Comparison of ENCODE assay signal across 8 mouse cellular contexts in the genomic region with DNA sequence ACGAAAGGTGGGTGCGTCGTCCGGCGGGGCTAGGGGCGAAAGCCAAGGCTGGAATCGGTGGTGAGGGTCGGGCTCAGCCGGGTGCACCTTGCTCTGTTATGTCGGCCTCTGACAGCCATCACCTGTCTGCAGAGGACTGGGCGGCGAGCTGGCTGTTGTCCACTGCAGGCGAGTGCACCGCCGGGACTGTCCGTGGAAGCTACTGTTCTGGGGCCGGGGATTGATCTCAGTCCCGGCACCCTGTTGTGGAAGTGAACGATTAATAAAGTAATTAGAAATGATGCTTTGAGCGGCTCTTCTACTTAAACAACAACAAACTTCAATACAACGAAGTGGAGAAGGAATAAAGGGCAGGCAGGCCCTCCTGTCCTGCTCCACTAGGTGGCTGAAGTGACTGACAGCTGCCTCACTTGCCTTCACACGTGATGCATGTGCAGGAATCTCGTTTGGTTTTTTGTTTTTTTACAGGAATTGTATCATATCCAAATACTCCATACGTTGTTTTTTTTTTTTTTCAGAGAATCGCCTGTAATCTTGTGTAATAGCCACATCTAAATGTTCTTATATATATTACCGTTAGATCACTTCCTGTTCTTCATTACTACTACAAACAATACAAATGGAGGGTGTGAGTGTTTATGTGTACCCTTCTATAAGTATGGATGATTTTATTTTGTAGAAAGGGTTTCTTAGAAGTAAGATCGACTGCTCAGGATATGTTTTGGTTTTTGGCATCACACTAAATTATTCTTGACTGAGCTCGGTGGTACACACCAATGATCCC. TPM values are rescaled to one million over a fixed set of nuclear protein-coding genes. Genes with fewer than 3 reads are reported as not detected.
DNase-seq lines count a peak whose midpoint lies in the region; ATAC-seq lines count a peak whose summit lies in the region.

No protein-coding gene starts in this region.

- no peaks in the 10 kb centered on the region for H3K9me3 ChIP-seq in heart, embryonic 13.5 days
- H3K9me3 ChIP-seq in lung, embryonic 16.5 days (ENCODE audit: control insufficient read depth, low read length) = no peaks in the 10 kb centered on the region
- H3K9me3 ChIP-seq in stomach, embryonic 15.5 days = no peaks in the 10 kb centered on the region

- no peak for DNase-seq in heart, adult 18-20 months
- DNase-seq in embryo, embryonic 10.5 days (ENCODE audit: low spot score) = peak; percentile 71
- DNase-seq in induced T-regulatory cell, adult 2 months (ENCODE audit: low read depth) = peak; percentile 78
- DNase-seq in cerebellum, postnatal 25 days = no peak

- peak overlapping the region; percentile 74 for H3K4me2 ChIP-seq in heart, embryonic 13.5 days
- H3K4me2 ChIP-seq in lung, embryonic 16.5 days (ENCODE audit: low read depth, low read length) = peak overlapping the region; percentile 67
- H3K4me2 ChIP-seq in stomach, embryonic 15.5 days = peak overlapping the region; percentile 55

- H3K36me3 ChIP-seq in heart, embryonic 13.5 days = peaks cover 31% of the 10 kb centered on the region
- peaks cover 13% of the 10 kb centered on the region for H3K36me3 ChIP-seq in lung, embryonic 16.5 days (ENCODE audit: control insufficient read depth, insufficient read depth, low read length)
- H3K36me3 ChIP-seq in stomach, embryonic 15.5 days = peaks cover 15% of the 10 kb centered on the region; the same call in 1 of the 2 replicates

- H3K4me3 ChIP-seq in heart, embryonic 13.5 days = peak overlapping the region; percentile 88
- H3K4me3 ChIP-seq in lung, embryonic 16.5 days (ENCODE audit: low read length) = peak overlapping the region; percentile 89
- H3K4me3 ChIP-seq in stomach, embryonic 15.5 days (replicated peaks) = peak overlapping the region; percentile 83

- peaks cover 39% of the 10 kb centered on the region for H3K4me1 ChIP-seq in heart, embryonic 13.5 days
- H3K4me1 ChIP-seq in lung, embryonic 16.5 days (replicated peaks; ENCODE audit: control insufficient read depth, insufficient read depth, low read length) = peaks cover 15% of the 10 kb centered on the region
- H3K4me1 ChIP-seq in stomach, embryonic 15.5 days = peaks cover 9% of the 10 kb centered on the region; the same call in 1 of the 2 replicates

- H3K27me3 ChIP-seq in heart, embryonic 13.5 days (replicated peaks) = no peaks in the 10 kb centered on the region
- no peaks in the 10 kb centered on the region for H3K27me3 ChIP-seq in lung, embryonic 16.5 days (ENCODE audit: control insufficient read depth, insufficient read depth, low read depth, low read length)
- H3K27me3 ChIP-seq in stomach, embryonic 15.5 days (replicated peaks) = no peaks in the 10 kb centered on the region

- H3K27ac ChIP-seq in heart, embryonic 13.5 days (replicated peaks) = peak overlapping the region; percentile 99
- peak overlapping the region; percentile 96 for H3K27ac ChIP-seq in lung, embryonic 16.5 days (ENCODE audit: low read length)
- H3K27ac ChIP-seq in stomach, embryonic 15.5 days = peak overlapping the region; percentile 95

- 4% methylated on average over 28 of the region's 28 CpGs for WGBS in heart, embryonic 13.5 days
- 2% methylated on average over 28 of the region's 28 CpGs for WGBS in lung, embryonic 16.5 days
- 3% methylated on average over 28 of the region's 28 CpGs for WGBS in stomach, embryonic 15.5 days

- peak; percentile 15; the same call in 1 of the 2 replicates for ATAC-seq in heart, embryonic 13.5 days (ENCODE audit: extremely low read depth, insufficient number of reproducible peaks, low FRiP score, low TSS enrichment)
- ATAC-seq in CD4-positive, CD25-positive, alpha-beta regulatory T cell, adult 4 months = peak; percentile 21
- ATAC-seq in lung, embryonic 16.5 days (ENCODE audit: low read depth) = no peak
- peak; percentile 24 for ATAC-seq in stomach, embryonic 15.5 days (ENCODE audit: insufficient read depth, low FRiP score, low read depth)

- H3K9ac ChIP-seq in heart, embryonic 13.5 days = peak overlapping the region; percentile 91
- H3K9ac ChIP-seq in lung, embryonic 16.5 days (ENCODE audit: low read length) = peak overlapping the region; percentile 90
- peak overlapping the region; percentile 74 for H3K9ac ChIP-seq in stomach, embryonic 15.5 days

RNA-seq across cellular contexts. Expression of a gene that starts 0.5 kb away (rescaled TPM):
- polyA plus RNA-seq in heart, embryonic 13.5 days (2015; fragmentation: Nextera tagmentation; extraction: Ambion mirVana) = 46.1 and 52.9 TPM in 2 replicates
- 10 to 100 TPM; 71.4 to 83.6 TPM for total RNA-seq in heart, adult 18-20 months (2021)
- polyA plus RNA-seq in CD4-positive, CD25-positive, alpha-beta regulatory T cell, adult 4 months (2017; shearing (Covaris generic)) = 10 to 100 TPM; 30.1 to 41.9 TPM
- polyA plus RNA-seq in lung, embryonic 16.5 days (2015; fragmentation: Nextera tagmentation; extraction: Ambion mirVana) = 53.6 and 55.8 TPM in 2 replicates
- polyA plus RNA-seq in stomach, embryonic 15.5 days (2015; fragmentation: Nextera tagmentation; extraction: Ambion mirVana) = 45.6 and 52.0 TPM in 2 replicates

RNA-seq across cellular contexts. Expression of a gene that starts 8.4 kb away (rescaled TPM):
- 21.5 and 21.6 TPM in 2 replicates for polyA plus RNA-seq in heart, embryonic 13.5 days (2015; fragmentation: Nextera tagmentation; extraction: Ambion mirVana)
- total RNA-seq in heart, adult 18-20 months (2021) = 10 to 100 TPM; 10.2 to 12.6 TPM
- 100 to 1,000 TPM; 103 to 150 TPM for polyA plus RNA-seq in CD4-positive, CD25-positive, alpha-beta regulatory T cell, adult 4 months (2017; shearing (Covaris generic))
- 37.4 and 42.5 TPM in 2 replicates for polyA plus RNA-seq in lung, embryonic 16.5 days (2015; fragmentation: Nextera tagmentation; extraction: Ambion mirVana)
- polyA plus RNA-seq in stomach, embryonic 15.5 days (2015; fragmentation: Nextera tagmentation; extraction: Ambion mirVana) = 32.5 and 34.6 TPM in 2 replicates

RNA-seq across cellular contexts. Expression of a gene that starts 22.3 kb away (rescaled TPM):
- 5.0 and 5.1 TPM in 2 replicates for polyA plus RNA-seq in heart, embryonic 13.5 days (2015; fragmentation: Nextera tagmentation; extraction: Ambion mirVana)
- 10 to 100 TPM; 17.7 to 18.5 TPM for total RNA-seq in heart, adult 18-20 months (2021)
- polyA plus RNA-seq in CD4-positive, CD25-positive, alpha-beta regulatory T cell, adult 4 months (2017; shearing (Covaris generic)) = 1 to 10 TPM; 4.1 to 6.1 TPM
- 6.2 and 6.5 TPM in 2 replicates for polyA plus RNA-seq in lung, embryonic 16.5 days (2015; fragmentation: Nextera tagmentation; extraction: Ambion mirVana)
- polyA plus RNA-seq in stomach, embryonic 15.5 days (2015; fragmentation: Nextera tagmentation; extraction: Ambion mirVana) = 8.6 and 9.8 TPM in 2 replicates

RNA-seq across cellular contexts. Expression of a gene that starts 33.0 kb away (rescaled TPM):
- polyA plus RNA-seq in heart, embryonic 13.5 days (2015; fragmentation: Nextera tagmentation; extraction: Ambion mirVana) = 28.4 and 34.6 TPM in 2 replicates
- 10 to 100 TPM; 17.0 to 17.9 TPM for total RNA-seq in heart, adult 18-20 months (2021)
- 1 to 10 TPM; 7.8 to 8.8 TPM for polyA plus RNA-seq in CD4-positive, CD25-positive, alpha-beta regulatory T cell, adult 4 months (2017; shearing (Covaris generic))
- 24.5 and 27.8 TPM in 2 replicates for polyA plus RNA-seq in lung, embryonic 16.5 days (2015; fragmentation: Nextera tagmentation; extraction: Ambion mirVana)
- polyA plus RNA-seq in stomach, embryonic 15.5 days (2015; fragmentation: Nextera tagmentation; extraction: Ambion mirVana) = 30.4 and 30.5 TPM in 2 replicates

RNA-seq across cellular contexts. Expression of a gene that starts 33.3 kb away (rescaled TPM):
- polyA plus RNA-seq in heart, embryonic 13.5 days (2015; fragmentation: Nextera tagmentation; extraction: Ambion mirVana) = 7.6 and 8.4 TPM in 2 replicates
- 1 to 10 TPM; 7.4 to 8.8 TPM for total RNA-seq in heart, adult 18-20 months (2021)
- 1 to 10 TPM; 2.3 to 3.1 TPM for polyA plus RNA-seq in CD4-positive, CD25-positive, alpha-beta regulatory T cell, adult 4 months (2017; shearing (Covaris generic))
- polyA plus RNA-seq in lung, embryonic 16.5 days (2015; fragmentation: Nextera tagmentation; extraction: Ambion mirVana) = 7.1 and 8.9 TPM in 2 replicates
- polyA plus RNA-seq in stomach, embryonic 15.5 days (2015; fragmentation: Nextera tagmentation; extraction: Ambion mirVana) = 8.1 and 9.2 TPM in 2 replicates

Comparison
In these comparisons a context has a peak if more than half of its experiments do, and no peak if none do; other contexts are left out.
1. DNase-seq: peak in embryo, embryonic 10.5 days (single experiment) and induced T-regulatory cell, adult 2 months (single experiment); none in heart, adult 18-20 months (0 of 2) and cerebellum, postnatal 25 days (0 of 2).
2. Peak in every context shown above with its lines, with median percentiles within 50 percentile points of each other: H3K27ac ChIP-seq, H3K4me2 ChIP-seq, H3K4me3 ChIP-seq and H3K9ac ChIP-seq.